Mouse (Mus musculus) heart, adult 2 months (tissue): ENCODE data around the gene Ruvbl2. TPM values are rescaled to one million over a fixed set of nuclear protein-coding genes. Genes with fewer than 3 reads are reported as not detected.
"Not testable (repeated sequence)": the region's sequence is repeated elsewhere in the genome, so short reads cannot be mapped to it uniquely, and the experiment has no call there.

Experiments used
- DNase-seq, 2 experiments: peaks; one replicate each; pipeline ENCODE4 v3.0.0; 2021
- H3K27ac ChIP-seq: fragments of 200-600 bp; 2 replicates; pipeline ENCODE4 v1.8.1; 2022
- H3K27me3 ChIP-seq: fragments of 200-500 bp; 2 replicates; pipeline ENCODE4 v1.6.1; 2012; ENCODE audit warnings: mild to moderate bottlenecking, low read length, inconsistent platforms, mixed read lengths; ENCODE audit not compliant: control insufficient read depth, insufficient read depth
- H3K36me3 ChIP-seq: fragments of 200-500 bp; 2 replicates; pipeline ENCODE4 v1.6.1; 2012; ENCODE audit warnings: low read length, inconsistent platforms; ENCODE audit not compliant: control insufficient read depth, insufficient read depth
- H3K4me1 ChIP-seq: fragments of 200-500 bp; 2 replicates; pipeline ENCODE4 v1.6.1; 2011; ENCODE audit warnings: low read length; ENCODE audit not compliant: control insufficient read depth, insufficient read depth
- H3K4me3 ChIP-seq: fragments of 200-600 bp; 2 replicates; pipeline ENCODE4 v1.8.1; 2022
- H3K79me2 ChIP-seq: fragments of 200-500 bp; replicated peaks from 2 replicates; pipeline ENCODE4 v1.6.1; 2012; ENCODE audit warnings: mild to moderate bottlenecking, inconsistent platforms, low read length, moderate library complexity, mixed read lengths; ENCODE audit not compliant: control insufficient read depth, insufficient read depth
- H3K9ac ChIP-seq: fragments of 200-500 bp; 2 replicates; pipeline ENCODE4 v1.6.1; 2012; ENCODE audit warnings: low read depth, mild to moderate bottlenecking, control low read depth, inconsistent platforms, low read length, mixed read lengths
- CTCF ChIP-seq: fragments of 200-600 bp; IDR thresholded peaks from 2 replicates; pipeline ENCODE4 v1.8.1; 2022; ENCODE audit warnings: antibody characterized with exemption, mild to moderate bottlenecking, moderate library complexity
- EP300 ChIP-seq: fragments of 200-500 bp; IDR thresholded peaks from 2 replicates; pipeline ENCODE4 v1.6.1; 2011; ENCODE audit warnings: low read depth, low read length, control low read depth; ENCODE audit not compliant: insufficient read depth
- POLR2A ChIP-seq: fragments of 200-500 bp; IDR thresholded peaks from 2 replicates; pipeline ENCODE4 v1.6.1; 2011; ENCODE audit warnings: mild to moderate bottlenecking, low read depth, low read length, control low read depth; ENCODE audit not compliant: insufficient read depth
- WGBS: fragments of 180-500 bp; shearing (Covaris S2); methylation state at CpG from one replicate; pipeline ENCODE4 v1.1.7; 2018; 5-methylcytosine and 5-hydroxymethylcytosine counted together
- intact Hi-C: fragments of 180-260 bp; cut with DNase I; formaldehyde crosslinking; loops from one replicate; pipeline ENCODE4 v1.15.1; 2025
- polyA plus RNA-seq: library from polyadenylated mRNA; depleted of rRNA; stranded (reverse); fragments of >200 nt; gene quantifications from 2 replicates; pipeline ENCODE4 v1.2.3, GENCODE M21; 2012
- total RNA-seq, 2 experiments: library from RNA; stranded (reverse); gene quantifications; 2 replicates each; pipeline ENCODE4 v1.2.3; 2021

Ruvbl2 gene
- total and polyA plus RNA-seq, 3 experiments = 26.5 to 32.7 (median 26.9) TPM

- DNase-seq = peak; percentile 95 to 96
- Histone ChIP-seq H3K4me1 (0 out of 2 replicates have a peak, but pooled peaks cover 3% of the 10 kb centered on the region), H3K79me2 (no peaks in the 10 kb centered on the region), H3K36me3 (no peaks in the 10 kb centered on the region), H3K4me3 (peak within 1 kb of the TSS; percentile 92), H3K27me3 (no peaks in the 10 kb centered on the region), H3K9ac (peak within 1 kb of the TSS; percentile 93), H3K27ac (peak within 1 kb of the TSS; percentile 86)
- WGBS = under 1% methylated on average over 58 of the region's 58 CpGs
- TF ChIP-seq CTCF = peak; percentile 17; the same call in 1 of the 2 replicates
- TF ChIP-seq EP300 = 0 out of 2 replicates have a peak, but pooled peaks have one; percentile 68
- TF ChIP-seq POLR2A = peak; percentile 76
- intact Hi-C loops = loop anchor here (10.0 kb wide), 1 partner anchor 338 kb away; no protein-coding TSS in a partner anchor
These were observed 28.6 kb upstream of the Ruvbl2 start, which contains the start of gene Bax for GRCm38 (mm10) chr7:45466283-45467089. TSS of gene Bax (minus strand) at chr7:45466898.

GRCm38 (mm10) chr7:45465549-45465948 lies 27.7 kb upstream of the Ruvbl2 start:
- intact Hi-C loops = loop anchor here (10.0 kb wide), 1 partner anchor 339 kb away; no protein-coding TSS in a partner anchor
- H3K27me3 ChIP-seq = no peaks in the 10 kb centered on the region
- H3K27ac ChIP-seq = no peak overlapping the region; the same call in 1 of the 2 replicates
- H3K9ac ChIP-seq = no peak overlapping the region
- H3K79me2 ChIP-seq = no peaks in the 10 kb centered on the region
- WGBS = 78% methylated on average over 9 of the region's 9 CpGs
- no peak for DNase-seq
- TF ChIP-seq CTCF (0 out of 2 replicates have a peak, but pooled peaks have one; percentile 14), EP300 (no peak)
- H3K4me3 ChIP-seq = no peak overlapping the region; the same call in 1 of the 2 replicates
- H3K4me1 ChIP-seq = peaks cover 8% of the 10 kb centered on the region
- H3K36me3 ChIP-seq = no peaks in the 10 kb centered on the region

- WGBS = 95% methylated on average over 12 of the region's 12 CpGs
- no peak for TF ChIP-seq POLR2A
- TF ChIP-seq CTCF = no peak
- no peak for TF ChIP-seq EP300
These were observed 27.2 kb upstream of the Ruvbl2 start for GRCm38 (mm10) chr7:45465112-45465511.

GRCm38 (mm10) chr7:45463987-45464778 lies 26.3 kb upstream of the Ruvbl2 start:
- intact Hi-C loops = loop anchor here (5.0 to 10.0 kb wide), 2 partner anchors 238 to 341 kb away; no protein-coding TSS in a partner anchor
- Histone ChIP-seq H3K36me3 (no peaks in the 10 kb centered on the region), H3K4me1 (peaks cover 11% of the 10 kb centered on the region), H3K27ac (no peak overlapping the region), H3K9ac (no peak overlapping the region), H3K4me3 (no peak overlapping the region), H3K27me3 (no peaks in the 10 kb centered on the region), H3K79me2 (no peaks in the 10 kb centered on the region)
- no peak for DNase-seq
- WGBS = 93% methylated on average over 7 of the region's 7 CpGs
- TF ChIP-seq CTCF (no peak), EP300 (no peak), POLR2A (no peak)

More at GRCm38 (mm10) chr7:45465112-45465511, 27.2 kb upstream of the Ruvbl2 start:
- intact Hi-C loops = loop anchor here (10.0 kb wide), 1 partner anchor 340 kb away; no protein-coding TSS in a partner anchor
- H3K4me1 ChIP-seq = peaks cover 11% of the 10 kb centered on the region
- no peak for DNase-seq
- no peaks in the 10 kb centered on the region for H3K79me2 ChIP-seq
- no peaks in the 10 kb centered on the region for H3K36me3 ChIP-seq
- no peak overlapping the region for H3K4me3 ChIP-seq
- H3K27ac ChIP-seq = no peak overlapping the region
- H3K9ac ChIP-seq = no peak overlapping the region
- no peaks in the 10 kb centered on the region for H3K27me3 ChIP-seq

- H3K27ac ChIP-seq, DNase-seq, H3K79me2 ChIP-seq, H3K4me3 ChIP-seq, H3K36me3 ChIP-seq, H3K9ac ChIP-seq, H3K27me3 ChIP-seq: not testable (repeated sequence)
- H3K4me1 ChIP-seq = peaks cover 11% of the 10 kb centered on the region
- WGBS = 77% methylated on average over 4 of the region's 4 CpGs
- peak; percentile 53 for TF ChIP-seq CTCF
- intact Hi-C loops = loop anchor here (5.0 to 10.0 kb wide), 2 partner anchors 239 to 342 kb away; no protein-coding TSS in a partner anchor
These were observed 25.0 kb upstream of the Ruvbl2 start for GRCm38 (mm10) chr7:45462868-45463267.

GRCm38 (mm10) chr7:45462325-45462724 lies 24.4 kb upstream of the Ruvbl2 start:
- 85% methylated on average over 4 of the region's 4 CpGs for WGBS
- no peak for DNase-seq
- H3K27me3 ChIP-seq = no peaks in the 10 kb centered on the region
- peaks cover 14% of the 10 kb centered on the region for H3K4me1 ChIP-seq
- no peak overlapping the region for H3K4me3 ChIP-seq
- H3K79me2 ChIP-seq = no peaks in the 10 kb centered on the region
- peaks cover 12% of the 10 kb centered on the region for H3K36me3 ChIP-seq
- H3K27ac ChIP-seq = no peak overlapping the region
- intact Hi-C loops = loop anchor here (5.0 to 10.0 kb wide), 2 partner anchors 240 to 342 kb away; no protein-coding TSS in a partner anchor
- no peak for TF ChIP-seq POLR2A
- TF ChIP-seq CTCF = no peak
- TF ChIP-seq EP300 = no peak
- H3K9ac ChIP-seq = no peak overlapping the region
